Mouse (Mus musculus): Measurements from ENCODE around the gene Rbp1. TPM values are rescaled to one million over a fixed set of nuclear protein-coding genes. Genes with fewer than 3 reads are reported as not detected.

Rbp1 gene
- polyA plus RNA-seq, 1 experiment from 2014 or later: 25.5 TPM

- Histone ChIP-seq H3K36me3 (ENCODE audit: control insufficient read depth, insufficient read depth) (no peaks in the 10 kb centered on the region), H3K4me3 (ENCODE audit: low read depth, low read length) (no peak overlapping the region), H3K4me1 (replicated peaks; ENCODE audit: control insufficient read depth, insufficient read depth, low read length) (0 out of 2 replicates have a peak, but pooled peaks cover under 1% of the 10 kb centered on the region), H3K4me2 (replicated peaks; ENCODE audit: low read depth) (no peak overlapping the region), H3K27me3 (replicated peaks; ENCODE audit: control insufficient read depth, insufficient read depth, low read length) (no peaks in the 10 kb centered on the region), H3K9ac (ENCODE audit: low read depth, low read length) (no peak overlapping the region), H3K27ac (ENCODE audit: low read depth, low read length) (no peak overlapping the region), H3K9me3 (ENCODE audit: control insufficient read depth) (no peaks in the 10 kb centered on the region)
- 35% methylated on average over 4 of the region's 4 CpGs for WGBS
- ATAC-seq: no peak
- TF ChIP-seq CTCF (IDR thresholded peaks at IDR 0.05; ENCODE audit: low read depth): no peak
Observed at GRCm38 (mm10) chr9:98482256-98482655, 59.5 kb downstream of the Rbp1 start.

GRCm38 (mm10) chr9:98485020-98485419 lies 62.3 kb downstream of the Rbp1 start:
- H3K27me3 ChIP-seq (replicated peaks; ENCODE audit: control insufficient read depth, insufficient read depth, low read length): no peaks in the 10 kb centered on the region
- H3K4me2 ChIP-seq (replicated peaks; ENCODE audit: low read depth): no peak overlapping the region
- peak; percentile 66 for ATAC-seq
- no peak for TF ChIP-seq CTCF (IDR thresholded peaks at IDR 0.05; ENCODE audit: low read depth)
- no peak overlapping the region for H3K9ac ChIP-seq (ENCODE audit: low read depth, low read length)
- no peak overlapping the region for H3K4me3 ChIP-seq (ENCODE audit: low read depth, low read length)
- H3K36me3 ChIP-seq (ENCODE audit: control insufficient read depth, insufficient read depth): no peaks in the 10 kb centered on the region
- WGBS: 43% methylated on average over 7 of the region's 7 CpGs
- no peaks in the 10 kb centered on the region for H3K9me3 ChIP-seq (ENCODE audit: control insufficient read depth)
- H3K27ac ChIP-seq (ENCODE audit: low read depth, low read length): peak overlapping the region; percentile 66
- H3K4me1 ChIP-seq (replicated peaks; ENCODE audit: control insufficient read depth, insufficient read depth, low read length): 0 out of 2 replicates have a peak, but pooled peaks cover 3% of the 10 kb centered on the region

- Histone ChIP-seq H3K4me3 (ENCODE audit: low read depth, low read length) (no peak within 1 kb of the TSS), H3K9me3 (ENCODE audit: control insufficient read depth) (no peaks in the 10 kb centered on the region), H3K36me3 (ENCODE audit: control insufficient read depth, insufficient read depth) (no peaks in the 10 kb centered on the region), H3K4me1 (replicated peaks; ENCODE audit: control insufficient read depth, insufficient read depth, low read length) (peaks cover 3% of the 10 kb centered on the region; the same call in 1 of the 2 replicates), H3K9ac (ENCODE audit: low read depth, low read length) (no peak within 1 kb of the TSS), H3K27ac (ENCODE audit: low read depth, low read length) (peak within 1 kb of the TSS; percentile 66), H3K27me3 (replicated peaks; ENCODE audit: control insufficient read depth, insufficient read depth, low read length) (no peaks in the 10 kb centered on the region), H3K4me2 (replicated peaks; ENCODE audit: low read depth) (no peak within 1 kb of the TSS)
- 67% methylated on average over 3 of the region's 3 CpGs for WGBS
- TF ChIP-seq CTCF (IDR thresholded peaks at IDR 0.05; ENCODE audit: low read depth): no peak
- no peak for ATAC-seq
Observed at GRCm38 (mm10) chr9:98485815-98486214, 63.1 kb downstream of the Rbp1 start, which contains the start of gene Rbp2. Gene Rbp2, plus strand, starts transcription at chr9:98486115.

DNA sequence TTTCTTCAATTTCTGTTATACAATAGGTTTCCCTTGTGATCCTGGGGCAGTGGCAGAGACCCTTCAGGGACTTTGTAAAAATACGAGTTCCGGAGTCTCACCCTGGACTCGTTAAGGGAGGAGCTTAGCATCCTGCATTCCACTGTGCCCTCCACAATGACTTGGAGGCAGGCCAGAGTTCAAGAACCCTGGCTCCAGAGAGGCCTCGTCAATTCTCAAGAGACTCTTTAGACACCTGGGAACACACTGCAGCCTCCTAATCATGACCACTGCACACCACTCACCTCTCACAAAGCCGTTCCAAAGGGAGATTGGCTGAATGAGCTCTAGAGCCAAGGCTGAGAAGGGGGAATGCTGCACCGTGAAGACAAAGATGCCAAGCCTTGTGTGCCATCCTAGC lies 64.5 kb downstream of the Rbp1 start:
- Histone ChIP-seq H3K4me3 (ENCODE audit: low read depth, low read length) (no peak overlapping the region), H3K9me3 (ENCODE audit: control insufficient read depth) (no peaks in the 10 kb centered on the region), H3K27me3 (replicated peaks; ENCODE audit: control insufficient read depth, insufficient read depth, low read length) (no peaks in the 10 kb centered on the region), H3K4me1 (replicated peaks; ENCODE audit: control insufficient read depth, insufficient read depth, low read length) (peaks cover 8% of the 10 kb centered on the region), H3K27ac (ENCODE audit: low read depth, low read length) (no peak overlapping the region), H3K36me3 (ENCODE audit: control insufficient read depth, insufficient read depth) (no peaks in the 10 kb centered on the region), H3K4me2 (replicated peaks; ENCODE audit: low read depth) (no peak overlapping the region), H3K9ac (ENCODE audit: low read depth, low read length) (no peak overlapping the region)
- 60% methylated on average over 6 of the region's 6 CpGs for WGBS
- no peak for ATAC-seq
- no peak for TF ChIP-seq CTCF (IDR thresholded peaks at IDR 0.05; ENCODE audit: low read depth)

DNA sequence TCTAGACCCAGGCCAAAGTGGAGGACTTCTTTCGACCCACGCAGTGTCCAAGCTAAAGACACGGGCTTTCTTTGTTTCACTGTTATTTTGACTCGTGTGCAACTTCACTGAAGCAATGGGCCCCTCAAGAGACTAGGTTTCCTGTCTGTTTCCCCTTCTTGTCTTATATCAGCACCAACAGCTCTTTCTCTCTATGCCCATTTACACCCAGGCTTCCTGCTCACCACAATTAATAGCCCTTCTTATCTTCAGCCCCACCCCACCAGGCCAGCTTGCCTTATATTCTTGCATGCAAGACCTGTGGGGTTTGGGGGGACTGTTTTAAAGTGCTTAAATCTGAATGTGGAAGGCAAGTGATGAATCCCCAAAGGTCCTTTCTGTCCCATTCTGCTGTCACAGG lies 66.8 kb downstream of the Rbp1 start:
- peak overlapping the region; percentile 52; the same call in 1 of the 2 replicates for H3K4me2 ChIP-seq (replicated peaks; ENCODE audit: low read depth)
- peak; percentile 13; the same call in 1 of the 2 replicates for ATAC-seq

GRCm38 (mm10) chr9:98490128-98490527 lies 67.4 kb downstream of the Rbp1 start:
- Histone ChIP-seq H3K27ac (ENCODE audit: low read depth, low read length) (peak overlapping the region; percentile 74), H3K9me3 (ENCODE audit: control insufficient read depth) (no peaks in the 10 kb centered on the region), H3K4me1 (replicated peaks; ENCODE audit: control insufficient read depth, insufficient read depth, low read length) (peaks cover 8% of the 10 kb centered on the region), H3K4me3 (ENCODE audit: low read depth, low read length) (peak overlapping the region; percentile 28; the same call in 1 of the 2 replicates), H3K36me3 (ENCODE audit: control insufficient read depth, insufficient read depth) (no peaks in the 10 kb centered on the region), H3K27me3 (replicated peaks; ENCODE audit: control insufficient read depth, insufficient read depth, low read length) (no peaks in the 10 kb centered on the region), H3K4me2 (replicated peaks; ENCODE audit: low read depth) (peak overlapping the region; percentile 52), H3K9ac (ENCODE audit: low read depth, low read length) (no peak overlapping the region)
- 14% methylated on average over 4 of the region's 4 CpGs for WGBS
- no peak for TF ChIP-seq CTCF (IDR thresholded peaks at IDR 0.05; ENCODE audit: low read depth)
- peak; percentile 67 for ATAC-seq

More for the DNA sequence above, 66.8 kb downstream of the Rbp1 start:
- Histone ChIP-seq H3K27me3 (replicated peaks; ENCODE audit: control insufficient read depth, insufficient read depth, low read length) (no peaks in the 10 kb centered on the region), H3K9ac (ENCODE audit: low read depth, low read length) (no peak overlapping the region), H3K27ac (ENCODE audit: low read depth, low read length) (peak overlapping the region; percentile 74), H3K4me3 (ENCODE audit: low read depth, low read length) (no peak overlapping the region), H3K4me1 (replicated peaks; ENCODE audit: control insufficient read depth, insufficient read depth, low read length) (peaks cover 8% of the 10 kb centered on the region), H3K36me3 (ENCODE audit: control insufficient read depth, insufficient read depth) (no peaks in the 10 kb centered on the region), H3K9me3 (ENCODE audit: control insufficient read depth) (no peaks in the 10 kb centered on the region)
- no peak for TF ChIP-seq CTCF (IDR thresholded peaks at IDR 0.05; ENCODE audit: low read depth)
- 36% methylated on average over 4 of the region's 4 CpGs for WGBS
